Comparison of ENCODE assay signal across 8 mouse cellular contexts in genomic region chr11:116581376-116581814, GRCm38 (mm10). TPM values are rescaled to one million over a fixed set of nuclear protein-coding genes. Genes with fewer than 3 reads are reported as not detected.
A peak's percentile ranks its signal among the peaks of the same experiment; 100 is the strongest.
DNase-seq lines count a peak whose midpoint lies in the region; ATAC-seq and TF ChIP-seq lines count a peak whose summit lies in the region.

Gene Ube2o (minus strand): TSS chr11:116581447.

- TF ChIP-seq EP300 in MEL (IDR thresholded peaks at IDR 0.05; ENCODE audit: low read depth in 1 of 2, low read length in 2 of 2): no peak

- peak within 1 kb of the TSS; percentile 77 for H3K4me2 ChIP-seq in forebrain, embryonic 16.5 days (ENCODE audit: low read length)

- peak within 1 kb of the TSS; percentile 71 for H3K9ac ChIP-seq in MEL (ENCODE audit: control insufficient read depth, low read depth, low read length, poor library complexity, severe bottlenecking)
- peak within 1 kb of the TSS; percentile 95 for H3K9ac ChIP-seq in forebrain, embryonic 16.5 days (replicated peaks; ENCODE audit: low read depth, low read length)

- peak; percentile 94 for DNase-seq in MEL (ENCODE audit: low read depth, low spot score)
- peak; percentile 86 for DNase-seq in cerebellum, adult 11-12 months
- peak; percentile 74 for DNase-seq in heart, postnatal 25 days (ENCODE audit: low spot score)
- DNase-seq in layer of hippocampus, adult 18-20 months (ENCODE audit: low spot score in 2 of 2): peak; percentile 83 to 91
- peak; percentile 78 to 85 for DNase-seq in lung, adult 18-20 months
- DNase-seq in thymus, adult 18-20 months: peak; percentile 76

- intact Hi-C loops in heart, postnatal 25 days (cut with DNase I): no loop called here

- no peaks in the 10 kb centered on the region for H3K9me3 ChIP-seq in MEL (replicated peaks; ENCODE audit: insufficient read depth, low read length)
- H3K9me3 ChIP-seq in forebrain, embryonic 16.5 days (ENCODE audit: control insufficient read depth, low read length): no peaks in the 10 kb centered on the region

- TF ChIP-seq POLR2A in MEL (IDR thresholded peaks at IDR 0.05; ENCODE audit: control insufficient read depth in 1 of 2, insufficient read depth in 1 of 2, low read depth in 1 of 2, low read length in 2 of 2, poor library complexity in 1 of 2): peak in 1 of 2 experiments; percentile 42; a peak in 1 of 4 replicates
- TF ChIP-seq POLR2A in olfactory bulb, adult 2 months (IDR thresholded peaks at IDR 0.05; ENCODE audit: insufficient read depth, low read depth, low read length): peak; percentile 49

- H3K36me3 ChIP-seq in MEL (ENCODE audit: control insufficient read depth in 1 of 2, insufficient read depth in 2 of 2, low read length in 2 of 2): peaks cover 0 to 5% of the 10 kb centered on the region in 2 experiments; a peak in 2 of 4 replicates
- H3K36me3 ChIP-seq in forebrain, embryonic 16.5 days (ENCODE audit: control insufficient read depth, insufficient read depth): no peaks in the 10 kb centered on the region

- WGBS in forebrain, embryonic 16.5 days: 1% methylated on average over 38 of the region's 51 CpGs
- WGBS in olfactory bulb, adult 2 months: 5% methylated on average over 49 of the region's 51 CpGs

- peaks cover 0 to 20% of the 10 kb centered on the region in 2 experiments; a peak in 2 of 4 replicates for H3K4me1 ChIP-seq in MEL (ENCODE audit: control insufficient read depth in 1 of 2, insufficient read depth in 2 of 2, low read length in 2 of 2)
- H3K4me1 ChIP-seq in forebrain, embryonic 16.5 days (replicated peaks; ENCODE audit: control insufficient read depth, insufficient read depth, low read length): peaks cover 24% of the 10 kb centered on the region
- peaks cover 12% of the 10 kb centered on the region for H3K4me1 ChIP-seq in olfactory bulb, adult 2 months (ENCODE audit: control insufficient read depth, insufficient read depth, low read length)

- H3K27ac ChIP-seq in MEL (ENCODE audit: control insufficient read depth, low read depth, low read length): peak within 1 kb of the TSS; percentile 18; the same call in 1 of the 2 replicates
- peak within 1 kb of the TSS; percentile 90 for H3K27ac ChIP-seq in forebrain, embryonic 16.5 days (ENCODE audit: low read length)
- peak within 1 kb of the TSS; percentile 85 for H3K27ac ChIP-seq in olfactory bulb, adult 2 months (ENCODE audit: insufficient read depth, low read depth, low read length)

- ATAC-seq in forebrain, embryonic 16.5 days: peak; percentile 95

- H3K79me2 ChIP-seq in MEL (ENCODE audit: control insufficient read depth, insufficient read depth, low read length, poor library complexity): peaks cover 32% of the 10 kb centered on the region

- no peak for TF ChIP-seq RAD21 in MEL (IDR thresholded peaks at IDR 0.05; ENCODE audit: low read depth, low read length)

- peak in 2 of 3 experiments; percentile 41 to 71; a peak in 4 of 6 replicates for TF ChIP-seq CTCF in MEL (IDR thresholded peaks at IDR 0.05 in 2 of 3, conservative IDR thresholded peaks at IDR 0.05 in 1 of 3; ENCODE audit: control insufficient read depth in 1 of 3, insufficient read depth in 1 of 3, low read depth in 2 of 3, low read length in 3 of 3, poor library complexity in 1 of 3, severe bottlenecking in 1 of 3)
- TF ChIP-seq CTCF in olfactory bulb, adult 2 months (IDR thresholded peaks at IDR 0.05; ENCODE audit: insufficient read depth, low read depth, low read length): peak; percentile 76

- peak within 1 kb of the TSS; percentile 66 to 81 for H3K4me3 ChIP-seq in MEL (ENCODE audit: control insufficient read depth in 1 of 2, insufficient read depth in 1 of 2, low read depth in 2 of 2, low read length in 2 of 2)
- H3K4me3 ChIP-seq in forebrain, embryonic 16.5 days (replicated peaks; ENCODE audit: low read length): peak within 1 kb of the TSS; percentile 94
- H3K4me3 ChIP-seq in olfactory bulb, adult 2 months (ENCODE audit: insufficient read depth, low read depth, low read length): peak within 1 kb of the TSS; percentile 97

- no peaks in the 10 kb centered on the region for H3K27me3 ChIP-seq in MEL (ENCODE audit: control insufficient read depth in 1 of 2, insufficient read depth in 2 of 2, low read length in 2 of 2)
- no peaks in the 10 kb centered on the region for H3K27me3 ChIP-seq in forebrain, embryonic 16.5 days (replicated peaks; ENCODE audit: control insufficient read depth, insufficient read depth, low read length)

TF ChIP-seq in MEL, 35 proteins besides CTCF, POLR2A, EP300 and RAD21:
- TF ChIP-seq HCFC1 (IDR thresholded peaks at IDR 0.05; ENCODE audit: low read depth, low read length) (peak; percentile 58), CHD1 (IDR thresholded peaks at IDR 0.05; ENCODE audit: low read depth, low read length) (no peak), MXI1 (IDR thresholded peaks at IDR 0.05; ENCODE audit: low read depth, low read length) (peak; percentile 57), MAZ (IDR thresholded peaks at IDR 0.05; ENCODE audit: low read depth, low read length) (peak; percentile 57; the same call in 1 of the 2 replicates), SIN3A (IDR thresholded peaks at IDR 0.05; ENCODE audit: low read length) (peak; percentile 22; the same call in 1 of the 2 replicates), TBP (IDR thresholded peaks at IDR 0.05; ENCODE audit: low read depth, low read length) (no peak), ZNF384 (IDR thresholded peaks at IDR 0.05; ENCODE audit: low read depth, low read length) (peak; percentile 73; the same call in 1 of the 2 replicates), RCOR1 (IDR thresholded peaks at IDR 0.05; ENCODE audit: low read depth, low read length) (peak; percentile 83), ELF1 (IDR thresholded peaks at IDR 0.05; ENCODE audit: low read depth, low read length) (peak; percentile 89), NRF1 (IDR thresholded peaks at IDR 0.05; ENCODE audit: insufficient read depth, low read depth, low read length, poor library complexity, severe bottlenecking) (0 out of 2 replicates have a peak, but pooled peaks have one; percentile 19)
TF ChIP-seq in MEL: peak in this region for 8.

RNA-seq across cellular contexts. Expression of gene Ube2o, which starts in this region (rescaled TPM):
- total RNA-seq in MEL (2012; rRNA removed): 22.9 and 31.1 TPM in 2 replicates
- 10 to 100 TPM in 1 of 2 experiments, not detected in 1; 42.8 TPM for polyA plus RNA-seq in MEL (2012; ENCODE audit: insufficient read depth in 1 of 2, insufficient read length in 2 of 2, low read depth in 1 of 2, low replicate concordance in 2 of 2, missing spikeins in 1 of 2)
- polyA plus RNA-seq in forebrain, embryonic 16.5 days (2015; fragmentation: Nextera tagmentation; extraction: Ambion mirVana): 15.0 and 17.1 TPM in 2 replicates
- total RNA-seq in heart, postnatal 25 days (2021): 10 to 100 TPM; 31.4 to 37.1 TPM
- 100 to 1,000 TPM in 1 of 2 experiments, 10 to 100 TPM in 1; 99.4 to 104 TPM for total RNA-seq in layer of hippocampus, adult 18-20 months (2021)
- not detected in 2 replicates for polyA plus RNA-seq in olfactory bulb, adult 2 months (2012; ENCODE audit: insufficient read depth, insufficient read length, low replicate concordance, missing spikeins)

Comparison
In these comparisons a context has a peak if more than half of its experiments do, and no peak if none do; other contexts are left out.
1. Peak in every context shown above with its lines: DNase-seq, ATAC-seq, H3K4me3 ChIP-seq and H3K27ac ChIP-seq.
2. H3K27ac ChIP-seq: peak in every context shown above with its lines; median percentile 90 in forebrain, embryonic 16.5 days; 85 in olfactory bulb, adult 2 months; 18 in MEL.